Mouse (Mus musculus) CD4-positive helper T cell, adult 2 months (primary cell): ENCODE measurements around the gene Mrps27.

Source experiments
- DNase-seq: peaks from one replicate; pipeline ENCODE4 v3.0.0-alpha.2; 2012; ENCODE audit warnings: low read depth, missing footprints, low spot score

Mrps27 gene

GRCm38 (mm10) chr13:99387901-99388811 is 43.6 kb downstream of the Mrps27 start:
- no peak for DNase-seq

- no peak for DNase-seq
Observed at GRCm38 (mm10) chr13:99391417-99391816, 46.8 kb downstream of the Mrps27 start.

DNA sequence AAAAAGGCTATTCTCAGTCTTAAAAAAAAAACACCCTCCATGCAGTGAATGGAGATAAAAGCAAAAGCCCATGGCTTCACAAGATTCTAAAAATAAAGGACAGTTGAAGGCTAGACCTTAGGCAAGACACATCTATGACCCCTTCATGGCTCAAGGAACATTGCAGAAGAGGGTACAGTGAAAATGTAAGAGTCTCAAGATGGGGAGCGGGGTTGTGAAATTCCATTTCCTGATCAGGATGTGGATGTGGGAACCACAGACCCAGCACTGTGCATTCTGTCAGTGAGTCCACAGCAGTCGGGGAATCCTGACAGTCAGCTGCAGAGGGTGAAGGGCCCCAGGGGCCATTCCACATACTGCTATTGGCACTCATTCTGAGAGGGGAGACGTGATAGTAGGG is 48.5 kb downstream of the Mrps27 start:
- no peak for DNase-seq

DNA sequence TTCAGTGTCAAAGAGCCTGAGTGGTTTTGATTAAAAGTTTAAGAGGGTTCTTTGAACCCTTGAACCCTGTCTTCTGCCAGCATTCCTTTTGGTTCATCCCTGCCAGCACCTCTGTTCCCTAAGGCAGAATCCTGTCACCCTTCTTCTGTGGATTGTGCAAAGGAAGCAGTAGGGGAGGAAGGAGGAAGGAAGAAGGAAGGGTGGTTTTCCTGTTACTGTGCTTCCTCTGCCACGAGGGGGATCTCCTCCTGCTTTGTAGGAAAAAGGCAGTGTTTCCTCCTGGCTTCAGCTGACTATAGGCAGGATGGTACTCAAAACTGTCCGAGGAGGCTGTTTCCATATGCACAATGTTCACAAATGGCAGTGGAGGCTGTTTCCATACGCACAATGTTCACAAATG is 50.1 kb downstream of the Mrps27 start:
- DNase-seq = no peak

- no peak for DNase-seq
Observed at GRCm38 (mm10) chr13:99395531-99395930, 50.9 kb downstream of the Mrps27 start.

DNA sequence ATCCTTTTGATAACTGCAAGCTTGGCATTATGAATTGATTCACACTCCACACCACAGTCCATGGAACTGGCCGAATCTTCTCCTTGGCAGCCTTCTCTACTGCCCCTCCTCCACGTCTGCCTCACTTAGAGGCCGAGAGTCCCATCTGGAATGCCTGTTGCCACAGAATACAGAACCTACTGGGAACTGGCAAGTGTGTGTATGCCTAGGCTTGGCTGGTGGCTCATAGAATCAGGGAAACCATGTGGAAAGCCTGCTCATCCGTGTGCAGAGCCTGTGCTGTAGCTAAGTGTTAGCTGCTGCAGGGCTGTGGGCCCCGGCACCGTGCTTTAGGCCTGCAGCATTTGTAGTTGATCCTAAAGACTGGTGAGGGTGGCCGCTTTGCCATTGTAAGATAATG is 52.6 kb downstream of the Mrps27 start:
- no peak for DNase-seq

GRCm38 (mm10) chr13:99398149-99398701 is 53.6 kb downstream of the Mrps27 start:
- peak; percentile 42 for DNase-seq

- DNase-seq = no peak
Observed at GRCm38 (mm10) chr13:99399373-99399772, 54.8 kb downstream of the Mrps27 start.

GRCm38 (mm10) chr13:99409216-99409615 is 64.6 kb downstream of the Mrps27 start:
- no peak for DNase-seq

DNA sequence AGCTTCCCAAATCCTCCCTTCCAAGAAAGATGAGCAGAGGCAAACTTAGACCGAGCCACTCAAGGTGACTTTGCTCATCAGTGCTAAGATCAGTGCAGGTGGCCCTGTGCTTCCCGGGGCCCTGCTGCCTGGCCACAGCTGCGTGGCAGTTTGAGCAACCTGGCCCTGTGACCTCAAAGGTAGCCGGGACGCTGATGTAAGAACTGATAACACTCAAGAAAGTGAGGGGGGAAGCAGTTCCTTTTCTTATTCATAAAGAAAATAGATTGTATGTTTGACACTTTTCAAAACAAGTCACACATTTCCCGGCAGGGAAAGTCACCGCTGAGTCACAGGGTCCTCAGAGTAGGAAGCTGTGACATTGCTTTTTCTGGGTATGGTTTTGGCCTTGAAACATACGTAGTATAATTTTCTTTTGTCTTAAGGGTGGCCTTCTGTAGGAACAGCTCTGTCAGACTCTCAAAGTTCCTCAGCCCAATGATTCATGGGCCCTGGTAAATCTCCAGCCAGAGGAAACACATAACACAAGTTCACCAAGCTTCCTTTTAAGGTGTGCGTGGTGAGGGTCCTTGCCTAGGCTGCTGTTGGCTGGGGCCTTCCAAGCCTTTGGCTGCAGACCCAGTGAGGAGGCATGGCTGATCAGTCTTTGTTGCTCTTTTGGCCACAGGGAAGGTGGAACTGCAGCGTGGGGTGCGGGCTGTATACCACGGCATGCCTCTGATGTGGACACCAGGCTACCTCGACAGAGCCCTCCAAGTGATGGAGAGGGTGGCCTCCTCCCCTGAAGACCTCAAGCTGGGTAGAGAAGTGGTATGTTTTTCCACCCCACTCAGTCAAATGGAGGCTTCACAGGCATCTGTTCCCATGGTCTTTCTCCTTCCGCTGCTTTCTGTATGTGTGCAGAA is 66.3 kb downstream of the Mrps27 start:
- DNase-seq = peak; percentile 44

DNA sequence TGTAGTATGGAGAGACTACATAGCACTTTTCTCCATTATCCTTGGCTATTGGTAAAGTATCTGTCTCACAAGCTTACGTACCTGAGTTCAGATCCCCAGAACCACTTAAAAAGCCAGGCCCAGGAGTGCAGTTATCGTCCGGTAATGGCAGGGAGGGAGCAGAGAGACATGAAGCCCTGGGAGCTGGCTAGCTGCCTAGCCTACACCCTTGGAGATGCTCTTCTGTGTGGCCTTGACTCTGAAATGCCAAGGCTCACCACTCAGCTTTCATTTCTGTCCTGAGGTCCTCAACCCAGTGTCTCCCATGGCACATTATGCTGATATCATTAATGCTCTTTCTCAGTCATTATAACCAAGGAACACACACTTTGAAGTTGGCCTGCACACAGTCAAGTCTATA is 67.2 kb downstream of the Mrps27 start:
- DNase-seq = no peak

DNA sequence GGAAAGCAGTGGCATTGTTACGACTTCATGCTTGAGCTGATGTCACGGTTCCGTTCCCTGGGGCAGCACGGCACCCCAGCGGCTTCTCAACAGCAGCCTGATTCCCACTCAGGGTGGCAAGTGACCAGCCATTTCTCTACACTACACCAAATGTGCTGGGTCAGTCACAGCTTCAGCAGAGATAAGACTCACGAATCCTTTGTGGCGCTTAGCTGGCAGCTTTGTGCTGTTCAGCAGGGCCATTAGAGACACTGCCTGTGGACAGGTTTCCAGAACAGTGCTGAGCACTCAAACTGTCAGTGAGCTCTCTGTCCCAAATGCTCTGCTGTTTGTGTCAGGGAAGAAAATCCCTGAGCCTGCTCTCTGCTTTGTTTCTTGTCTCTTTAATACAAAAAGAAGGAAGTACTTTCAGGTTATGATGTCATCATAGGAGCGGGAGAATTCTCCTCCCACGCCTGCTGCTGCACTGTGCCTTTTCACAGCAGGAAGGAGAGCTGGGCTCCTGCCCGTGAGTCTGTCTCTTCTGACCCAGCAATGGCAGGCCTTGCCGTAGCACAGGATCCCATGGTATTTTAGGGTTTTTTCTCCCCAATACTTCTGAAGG is 68.0 kb downstream of the Mrps27 start:
- DNase-seq = peak; percentile 49

DNA sequence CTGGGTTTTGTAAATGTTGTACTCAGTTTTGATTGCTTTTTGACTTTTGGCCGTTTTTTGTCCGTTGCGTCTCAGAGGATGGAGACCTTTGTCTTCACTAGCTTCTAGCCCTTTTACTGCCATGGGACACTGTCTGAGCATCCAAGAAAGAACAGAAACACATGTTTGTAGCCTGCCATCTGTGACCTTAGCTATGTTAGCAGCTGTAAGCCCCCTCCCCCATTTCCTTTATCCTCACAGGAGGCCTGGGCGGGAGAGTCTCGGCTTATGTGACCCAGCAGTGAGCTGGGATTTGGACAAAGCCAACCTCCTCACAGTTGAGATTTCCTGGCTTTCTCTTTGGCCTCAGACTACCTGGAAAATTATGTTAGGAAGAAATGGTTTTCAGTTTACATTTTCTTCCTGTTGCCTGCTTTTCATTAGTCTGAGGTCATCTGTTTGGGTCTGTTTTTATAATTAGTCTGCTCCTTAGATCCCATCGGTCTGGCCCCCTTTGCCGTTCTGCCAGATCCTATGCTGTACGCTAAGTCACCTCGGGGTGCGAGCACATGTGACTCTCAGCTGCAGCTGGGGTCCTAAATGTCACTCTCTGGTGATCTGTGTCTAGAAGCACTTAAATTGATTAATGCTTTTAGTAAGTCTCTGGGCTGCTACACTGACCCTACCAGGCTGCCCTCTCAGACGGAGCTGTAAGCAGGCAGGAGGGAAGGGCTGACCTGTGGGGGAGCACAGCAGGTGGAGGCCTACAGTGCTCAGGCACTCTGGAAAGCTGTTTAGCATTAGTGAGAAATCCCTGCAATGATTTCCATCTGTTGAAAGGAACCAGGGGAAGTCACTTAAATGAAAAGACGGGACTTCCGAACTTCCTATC is 69.1 kb downstream of the Mrps27 start:
- DNase-seq = no peak

DNA sequence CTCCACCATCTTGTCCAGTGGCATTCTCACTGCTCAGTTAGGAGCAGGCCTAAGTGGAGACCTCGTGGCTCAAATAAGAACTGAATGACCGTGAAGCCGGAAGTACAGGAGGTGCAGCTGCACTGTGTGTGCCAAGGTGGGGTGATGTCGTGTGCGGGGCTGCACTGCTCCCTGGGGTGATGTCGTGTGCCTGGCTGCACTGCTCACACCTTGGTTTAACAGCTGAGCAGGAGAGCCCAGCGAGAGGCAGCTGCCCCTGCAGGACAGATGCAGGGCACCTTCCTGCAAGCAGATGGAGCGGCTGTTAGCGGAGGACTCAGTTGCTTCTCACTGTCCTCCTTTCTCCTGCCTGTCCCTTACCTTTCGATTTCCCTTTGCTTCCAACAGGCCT is 69.8 kb downstream of the Mrps27 start:
- no peak for DNase-seq

DNA sequence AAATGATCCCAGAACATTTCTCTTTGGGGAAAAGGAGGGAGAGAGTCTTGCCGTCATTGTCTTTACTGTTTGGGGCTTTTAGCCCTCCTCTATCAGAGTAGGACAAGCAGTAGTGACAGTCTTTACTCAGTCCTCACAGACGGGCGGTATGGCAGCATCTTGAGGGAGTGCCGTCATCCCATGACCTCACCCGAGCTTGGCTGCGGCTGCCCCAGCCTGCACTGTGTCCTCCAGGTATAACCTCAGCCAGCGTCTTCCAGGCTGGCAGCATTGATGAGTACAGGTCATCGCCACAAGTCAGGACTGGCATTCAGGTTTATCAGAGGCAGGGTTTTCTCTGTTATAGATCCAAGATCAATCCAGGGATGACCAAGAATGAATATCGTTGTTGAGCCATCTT is 72.0 kb downstream of the Mrps27 start:
- DNase-seq = no peak

DNA sequence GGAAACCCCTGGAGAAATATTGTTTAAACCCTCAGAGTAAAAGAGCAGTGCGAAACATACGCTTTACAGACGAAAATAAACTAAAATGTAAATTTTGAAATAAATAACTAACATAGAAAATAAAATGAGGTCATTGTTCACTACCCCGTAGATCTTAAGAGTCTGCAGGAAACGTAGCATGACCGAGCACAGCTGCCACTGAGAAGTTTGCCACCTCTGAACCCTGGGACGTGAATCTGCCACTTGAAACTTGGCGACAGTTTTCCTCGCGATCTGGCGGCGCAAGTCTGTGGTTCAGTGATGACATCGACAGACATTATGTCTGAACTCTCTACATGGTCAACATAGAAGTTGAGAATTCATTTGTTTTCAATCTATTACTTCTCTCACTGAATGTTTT is 79.0 kb downstream of the Mrps27 start:
- no peak for DNase-seq

DNA sequence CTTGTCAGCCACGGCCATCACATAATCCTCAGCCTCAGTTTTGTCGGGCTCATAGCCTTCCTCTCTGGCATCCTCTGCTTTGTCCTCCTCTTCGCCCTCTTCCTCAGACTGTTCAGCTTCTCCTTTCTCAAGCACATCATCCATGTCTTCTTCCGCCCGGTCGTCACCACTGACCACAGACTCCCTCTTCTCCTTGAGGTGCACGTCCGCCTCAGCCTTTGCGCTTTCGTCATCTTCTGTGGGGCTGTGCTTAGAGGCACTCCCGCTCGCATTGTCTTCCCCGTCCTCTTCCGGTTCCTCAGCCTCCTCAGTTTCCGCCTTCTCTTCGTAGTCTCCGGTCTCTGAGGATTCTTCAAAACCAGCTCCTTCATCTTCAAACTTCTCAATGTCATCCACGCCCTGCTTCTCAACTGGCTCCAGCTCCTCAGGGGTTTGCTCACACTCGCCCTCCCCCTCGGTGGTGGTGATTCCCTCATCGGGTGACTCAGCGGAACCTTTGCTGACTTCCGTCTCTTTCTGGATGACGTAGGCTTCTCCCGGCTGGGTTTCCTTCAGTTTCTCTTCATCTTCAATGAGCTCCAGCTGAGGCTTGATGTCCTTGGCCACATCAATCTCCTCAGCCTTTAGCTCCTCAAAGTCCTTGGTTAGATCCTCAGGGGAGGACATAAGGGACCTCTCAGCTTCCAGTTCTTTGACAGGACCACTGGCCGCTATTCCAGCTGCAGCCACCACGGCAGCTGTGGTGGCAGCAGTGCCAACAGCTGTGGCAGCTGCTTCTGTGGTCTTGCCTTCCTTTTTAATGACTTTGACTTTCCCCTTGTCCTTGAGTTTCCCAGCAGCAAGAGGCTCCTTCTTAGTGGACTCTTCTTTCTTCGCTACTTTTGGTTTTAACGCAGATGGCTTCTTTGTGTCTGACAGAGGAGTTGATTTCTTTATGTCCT is 88.8 kb downstream of the Mrps27 start:
- DNase-seq = peak; percentile 13

- DNase-seq = no peak
Observed at GRCm38 (mm10) chr13:99434494-99434893, 89.9 kb downstream of the Mrps27 start.

DNA sequence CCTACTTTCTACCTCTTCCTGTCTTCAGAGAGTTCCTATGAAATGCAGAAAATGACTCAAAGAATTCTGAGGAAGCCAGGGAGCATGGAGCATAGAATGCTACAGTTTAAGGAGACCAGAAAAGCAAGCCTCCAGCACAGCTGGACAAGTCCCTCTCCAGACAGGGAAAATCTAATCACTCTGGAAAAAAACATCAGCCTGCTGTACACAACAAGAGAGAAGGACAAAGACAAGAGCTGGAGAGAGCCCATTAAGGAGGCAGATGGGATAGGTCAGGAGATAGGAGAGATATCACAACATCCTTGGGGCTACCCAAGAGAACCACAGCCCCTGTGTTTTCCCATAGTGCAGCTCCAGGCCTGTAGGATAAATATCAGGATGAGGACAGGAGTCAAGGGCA is 92.5 kb downstream of the Mrps27 start:
- DNase-seq = no peak

- no peak for DNase-seq
Observed at GRCm38 (mm10) chr13:99439357-99439756, 94.8 kb downstream of the Mrps27 start.
